Mouse (Mus musculus): ENCODE results near the gene Scnn1b. TPM values are rescaled to one million over a fixed set of nuclear protein-coding genes. Genes with fewer than 3 reads are reported as not detected.

Scnn1b gene
- not detected in 2 replicates for polyA plus RNA-seq (2012; ENCODE audit: insufficient read depth, insufficient read length, low replicate concordance, missing spikeins)

- H3K4me1 ChIP-seq (ENCODE audit: control insufficient read depth, insufficient read depth, low read length), result peaks cover 6% of the 10 kb centered on the region
- TF ChIP-seq CTCF (IDR thresholded peaks at IDR 0.05; ENCODE audit: insufficient read depth, low read depth, low read length) (no peak), POLR2A (IDR thresholded peaks at IDR 0.05; ENCODE audit: insufficient read depth, low read depth, low read length) (no peak)
- 3% methylated on average over 39 of the region's 42 CpGs for WGBS
- no peak within 1 kb of the TSS for H3K27ac ChIP-seq (ENCODE audit: insufficient read depth, low read depth, low read length)
- H3K4me3 ChIP-seq (ENCODE audit: insufficient read depth, low read depth, low read length), result no peak within 1 kb of the TSS
Measured at GRCm38 (mm10) chr7:121864858-121865585, at the start of gene Scnn1b. Scnn1b (plus strand) TSS chr7:121865038.

- 90% methylated on average over 6 of the region's 6 CpGs for WGBS
Measured at GRCm38 (mm10) chr7:121821632-121822031, 43.2 kb upstream of the Scnn1b start.

GRCm38 (mm10) chr7:121828481-121828880, 36.4 kb upstream of the Scnn1b start:
- Histone ChIP-seq H3K27ac (ENCODE audit: insufficient read depth, low read depth, low read length) (no peak overlapping the region), H3K4me3 (ENCODE audit: insufficient read depth, low read depth, low read length) (no peak overlapping the region), H3K4me1 (ENCODE audit: control insufficient read depth, insufficient read depth, low read length) (no peaks in the 10 kb centered on the region)
- TF ChIP-seq CTCF (IDR thresholded peaks at IDR 0.05; ENCODE audit: insufficient read depth, low read depth, low read length), result no peak
- no peak for TF ChIP-seq POLR2A (IDR thresholded peaks at IDR 0.05; ENCODE audit: insufficient read depth, low read depth, low read length)
- 28% methylated on average over 1 of the region's 1 CpGs for WGBS

More at GRCm38 (mm10) chr7:121821632-121822031, 43.2 kb upstream of the Scnn1b start:
- no peak overlapping the region for H3K27ac ChIP-seq (ENCODE audit: insufficient read depth, low read depth, low read length)
- no peaks in the 10 kb centered on the region for H3K4me1 ChIP-seq (ENCODE audit: control insufficient read depth, insufficient read depth, low read length)
- no peak overlapping the region for H3K4me3 ChIP-seq (ENCODE audit: insufficient read depth, low read depth, low read length)
- TF ChIP-seq CTCF (IDR thresholded peaks at IDR 0.05; ENCODE audit: insufficient read depth, low read depth, low read length) (no peak), POLR2A (IDR thresholded peaks at IDR 0.05; ENCODE audit: insufficient read depth, low read depth, low read length) (no peak)

- 90% methylated on average over 7 of the region's 7 CpGs for WGBS
- Histone ChIP-seq H3K27ac (ENCODE audit: insufficient read depth, low read depth, low read length) (no peak overlapping the region), H3K4me1 (ENCODE audit: control insufficient read depth, insufficient read depth, low read length) (peaks cover 2% of the 10 kb centered on the region; the same call in 1 of the 2 replicates), H3K4me3 (ENCODE audit: insufficient read depth, low read depth, low read length) (no peak overlapping the region)
- TF ChIP-seq POLR2A (IDR thresholded peaks at IDR 0.05; ENCODE audit: insufficient read depth, low read depth, low read length), result no peak
- TF ChIP-seq CTCF (IDR thresholded peaks at IDR 0.05; ENCODE audit: insufficient read depth, low read depth, low read length), result no peak
Measured at GRCm38 (mm10) chr7:121835392-121835791, 29.4 kb upstream of the Scnn1b start.

- WGBS, result 91% methylated on average over 7 of the region's 7 CpGs
- Histone ChIP-seq H3K4me1 (ENCODE audit: control insufficient read depth, insufficient read depth, low read length) (peaks cover 10% of the 10 kb centered on the region; the same call in 1 of the 2 replicates), H3K27ac (ENCODE audit: insufficient read depth, low read depth, low read length) (no peak overlapping the region), H3K4me3 (ENCODE audit: insufficient read depth, low read depth, low read length) (no peak overlapping the region)
- TF ChIP-seq CTCF (IDR thresholded peaks at IDR 0.05; ENCODE audit: insufficient read depth, low read depth, low read length) (no peak), POLR2A (IDR thresholded peaks at IDR 0.05; ENCODE audit: insufficient read depth, low read depth, low read length) (no peak)
Measured at GRCm38 (mm10) chr7:121836827-121837226, 28.0 kb upstream of the Scnn1b start.

- Histone ChIP-seq H3K27ac (ENCODE audit: insufficient read depth, low read depth, low read length) (no peak overlapping the region), H3K4me1 (ENCODE audit: control insufficient read depth, insufficient read depth, low read length) (peaks cover 10% of the 10 kb centered on the region; the same call in 1 of the 2 replicates), H3K4me3 (ENCODE audit: insufficient read depth, low read depth, low read length) (no peak overlapping the region)
- TF ChIP-seq POLR2A (IDR thresholded peaks at IDR 0.05; ENCODE audit: insufficient read depth, low read depth, low read length) (no peak), CTCF (IDR thresholded peaks at IDR 0.05; ENCODE audit: insufficient read depth, low read depth, low read length) (no peak)
- WGBS, result 48% methylated on average over 7 of the region's 7 CpGs
Measured at GRCm38 (mm10) chr7:121840810-121841209, 24.0 kb upstream of the Scnn1b start.

GRCm38 (mm10) chr7:121842234-121842633, 22.6 kb upstream of the Scnn1b start:
- 65% methylated on average over 6 of the region's 6 CpGs for WGBS
- Histone ChIP-seq H3K4me3 (ENCODE audit: insufficient read depth, low read depth, low read length) (no peak overlapping the region), H3K27ac (ENCODE audit: insufficient read depth, low read depth, low read length) (no peak overlapping the region), H3K4me1 (ENCODE audit: control insufficient read depth, insufficient read depth, low read length) (peaks cover 10% of the 10 kb centered on the region; the same call in 1 of the 2 replicates)
- no peak for TF ChIP-seq POLR2A (IDR thresholded peaks at IDR 0.05; ENCODE audit: insufficient read depth, low read depth, low read length)

GRCm38 (mm10) chr7:121845964-121846363, 18.9 kb upstream of the Scnn1b start:
- TF ChIP-seq CTCF (IDR thresholded peaks at IDR 0.05; ENCODE audit: insufficient read depth, low read depth, low read length) (no peak), POLR2A (IDR thresholded peaks at IDR 0.05; ENCODE audit: insufficient read depth, low read depth, low read length) (no peak)
- 71% methylated on average over 6 of the region's 6 CpGs for WGBS
- H3K27ac ChIP-seq (ENCODE audit: insufficient read depth, low read depth, low read length), result no peak overlapping the region
- peaks cover 2% of the 10 kb centered on the region; the same call in 1 of the 2 replicates for H3K4me1 ChIP-seq (ENCODE audit: control insufficient read depth, insufficient read depth, low read length)
- H3K4me3 ChIP-seq (ENCODE audit: insufficient read depth, low read depth, low read length), result no peak overlapping the region

GRCm38 (mm10) chr7:121848537-121849168, 16.2 kb upstream of the Scnn1b start:
- TF ChIP-seq POLR2A (IDR thresholded peaks at IDR 0.05; ENCODE audit: insufficient read depth, low read depth, low read length) (no peak), CTCF (IDR thresholded peaks at IDR 0.05; ENCODE audit: insufficient read depth, low read depth, low read length) (no peak)
- no peak overlapping the region for H3K27ac ChIP-seq (ENCODE audit: insufficient read depth, low read depth, low read length)
- WGBS, result 87% methylated on average over 9 of the region's 9 CpGs
- H3K4me1 ChIP-seq (ENCODE audit: control insufficient read depth, insufficient read depth, low read length), result no peaks in the 10 kb centered on the region
- no peak overlapping the region for H3K4me3 ChIP-seq (ENCODE audit: insufficient read depth, low read depth, low read length)
